Mouse (Mus musculus) heart, postnatal 25 days (tissue): Measurements from ENCODE around the gene Eif3m. TPM values are rescaled to one million over a fixed set of nuclear protein-coding genes. Genes with fewer than 3 reads are reported as not detected.
"Not testable (repeated sequence)": the region's sequence is repeated elsewhere in the genome, so short reads cannot be mapped to it uniquely, and the experiment has no call there.

Experiments
- DNase-seq: peaks from one replicate; pipeline ENCODE4 v3.0.0; 2022; ENCODE audit warnings: low spot score
- intact Hi-C: fragments of 180-260 bp; cut with DNase I; formaldehyde crosslinking; loops from one replicate; pipeline ENCODE4 v1.15.1; 2025
- total RNA-seq, 2 experiments: library from RNA; stranded (reverse); gene quantifications; 2 replicates each; pipeline ENCODE4 v1.2.3; 2021

Eif3m gene
- total RNA-seq, result 100 to 1,000 TPM; 123 to 142 TPM

- intact Hi-C loops, result loop anchor here (5.0 to 10.0 kb wide), 2 partner anchors 110 to 422 kb away; partner anchors contain the start of genes Cstf3 and Wt1
- peak; percentile 84 for DNase-seq
These were observed at the start of gene Eif3m for GRCm38 (mm10) chr2:105016967-105017287. Eif3m (minus strand) TSS chr2:105017080.

- intact Hi-C loops, result no loop called here
- no peak for DNase-seq
These were observed 46.0 kb upstream of the Eif3m start for GRCm38 (mm10) chr2:105062741-105063372.

- intact Hi-C loops, result no loop called here
- DNase-seq, result no peak
These were observed 41.8 kb upstream of the Eif3m start for GRCm38 (mm10) chr2:105058577-105059116.

DNA sequence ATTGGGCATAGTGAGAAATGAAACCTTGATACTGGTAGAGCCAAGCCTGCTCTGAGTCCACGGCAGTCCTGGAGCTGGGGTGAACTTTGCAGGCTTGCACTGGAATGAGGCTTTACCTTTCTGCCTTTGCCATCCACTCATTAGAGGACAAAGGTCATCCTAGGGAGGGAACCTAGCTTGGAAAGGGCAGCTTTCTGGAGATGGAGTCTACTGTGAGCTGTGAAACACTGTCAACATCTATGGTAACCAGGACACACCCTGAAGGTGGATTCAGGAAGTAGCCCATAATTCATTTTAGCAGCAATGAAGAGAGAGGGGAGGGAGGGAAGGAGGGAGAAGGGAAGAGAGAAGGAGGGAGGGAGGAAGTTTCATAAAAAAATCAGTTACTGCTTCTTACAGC, 38.6 kb upstream of the Eif3m start:
- DNase-seq, result no peak
- intact Hi-C loops, result no loop called here

DNA sequence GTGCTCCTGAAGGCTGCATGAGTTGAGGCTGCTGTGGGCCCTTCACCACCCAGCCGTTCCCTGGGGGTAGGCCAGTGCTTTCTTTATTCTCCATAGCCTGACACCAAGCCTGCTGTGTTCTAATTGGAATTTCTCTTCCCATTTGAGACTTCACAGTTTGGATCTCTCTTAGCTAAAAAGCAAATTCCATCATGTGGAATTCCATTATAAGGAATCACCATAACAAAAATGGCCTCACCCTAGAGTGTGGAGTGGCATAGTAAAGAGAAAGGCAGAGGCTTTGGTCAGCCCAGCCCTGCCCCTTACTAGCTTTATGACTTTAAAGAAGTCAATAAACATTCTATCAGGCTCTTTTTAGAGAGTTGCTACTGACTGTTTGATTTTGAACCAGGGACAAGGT, 31.4 kb upstream of the Eif3m start:
- intact Hi-C loops, result no loop called here
- DNase-seq, result no peak

DNA sequence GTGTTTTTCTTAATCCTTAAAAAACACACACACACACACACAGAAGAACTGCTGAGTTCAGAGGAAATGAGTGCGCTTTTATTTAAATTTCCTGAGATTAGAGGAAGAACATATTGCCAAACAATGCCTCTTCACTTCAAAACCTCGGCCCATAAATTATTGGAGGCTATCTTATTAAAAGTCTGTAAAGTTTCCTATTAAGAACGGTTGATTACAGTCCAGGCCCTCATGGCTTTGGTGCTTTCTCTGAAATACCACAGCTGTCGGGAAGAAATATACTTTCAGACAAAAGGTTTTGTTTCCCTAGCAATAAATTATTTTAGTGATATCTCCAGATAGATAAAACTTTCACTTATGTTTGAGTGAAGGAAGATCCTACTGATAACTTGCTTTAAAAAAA, 26.3 kb upstream of the Eif3m start:
- DNase-seq, result no peak
- intact Hi-C loops, result no loop called here

GRCm38 (mm10) chr2:105040859-105041258, 24.0 kb upstream of the Eif3m start:
- intact Hi-C loops, result no loop called here
- DNase-seq, result no peak

- no peak for DNase-seq
- intact Hi-C loops, result no loop called here
These were observed 22.0 kb upstream of the Eif3m start for GRCm38 (mm10) chr2:105038879-105039278.

GRCm38 (mm10) chr2:105037956-105038569, 21.2 kb upstream of the Eif3m start:
- intact Hi-C loops, result no loop called here
- no peak for DNase-seq

GRCm38 (mm10) chr2:105036401-105037070, 19.7 kb upstream of the Eif3m start:
- intact Hi-C loops, result no loop called here
- DNase-seq, result no peak

- intact Hi-C loops, result no loop called here
- no peak for DNase-seq
These were observed 19.1 kb upstream of the Eif3m start for GRCm38 (mm10) chr2:105035985-105036384.

DNA sequence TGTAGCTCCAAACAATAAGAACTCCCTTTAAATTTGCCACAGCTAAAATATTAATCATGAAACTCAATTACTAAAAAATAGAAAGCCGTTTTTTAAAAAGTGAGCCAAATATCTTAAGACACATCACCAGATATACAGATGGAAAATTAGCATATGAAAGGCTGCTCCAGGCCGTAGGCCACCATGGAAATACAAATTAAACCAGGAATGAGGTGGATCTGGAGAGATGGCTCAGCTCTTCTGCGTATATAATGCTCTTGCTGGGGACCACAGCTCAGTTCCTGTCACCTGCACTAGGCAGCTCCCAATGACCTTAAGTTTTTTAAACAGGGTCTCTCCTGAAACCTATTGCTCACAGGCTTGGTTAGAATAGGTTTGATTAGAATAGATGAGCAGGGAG, 17.2 kb upstream of the Eif3m start:
- DNase-seq, result no peak
- intact Hi-C loops, result no loop called here

DNA sequence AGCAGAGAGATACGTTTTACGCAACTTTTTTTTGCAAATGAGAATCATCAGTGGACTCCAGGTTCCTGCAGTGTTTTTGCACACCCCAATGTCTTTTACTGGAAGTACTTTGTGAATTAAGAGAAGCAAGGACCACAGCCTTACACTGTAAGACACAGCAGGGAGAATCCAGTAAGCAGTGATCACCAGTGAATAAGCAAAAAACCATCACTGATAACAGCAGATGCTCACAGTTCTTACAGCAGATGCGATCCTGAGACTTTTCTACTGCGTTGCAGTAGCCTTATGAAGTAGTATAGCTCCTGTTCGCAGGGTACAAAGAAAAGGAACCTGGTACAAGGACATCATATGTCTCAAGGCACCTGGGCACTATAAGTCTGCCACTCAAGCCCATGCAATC, 13.6 kb upstream of the Eif3m start:
- no peak for DNase-seq
- intact Hi-C loops, result no loop called here

DNA sequence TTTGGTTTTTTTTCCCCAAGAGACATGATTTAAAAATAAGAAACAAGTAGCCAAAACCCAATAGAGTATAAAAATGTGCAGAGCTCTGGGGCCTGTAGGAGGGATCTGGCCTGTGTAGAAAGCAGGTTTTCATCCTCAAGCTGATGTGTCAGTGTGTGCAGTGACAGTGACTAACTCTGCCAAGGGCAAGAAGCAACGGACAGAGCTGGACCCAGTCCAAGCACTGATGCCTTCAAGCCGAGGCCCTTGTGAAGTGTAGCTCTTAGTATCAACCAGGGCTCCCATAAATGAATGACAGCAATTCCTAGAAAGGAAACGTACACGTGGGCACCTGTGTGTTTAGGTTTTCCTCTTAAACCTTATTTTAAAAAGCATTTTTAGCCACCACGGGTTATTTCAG, 11.9 kb upstream of the Eif3m start:
- intact Hi-C loops, result no loop called here
- DNase-seq, result no peak

DNA sequence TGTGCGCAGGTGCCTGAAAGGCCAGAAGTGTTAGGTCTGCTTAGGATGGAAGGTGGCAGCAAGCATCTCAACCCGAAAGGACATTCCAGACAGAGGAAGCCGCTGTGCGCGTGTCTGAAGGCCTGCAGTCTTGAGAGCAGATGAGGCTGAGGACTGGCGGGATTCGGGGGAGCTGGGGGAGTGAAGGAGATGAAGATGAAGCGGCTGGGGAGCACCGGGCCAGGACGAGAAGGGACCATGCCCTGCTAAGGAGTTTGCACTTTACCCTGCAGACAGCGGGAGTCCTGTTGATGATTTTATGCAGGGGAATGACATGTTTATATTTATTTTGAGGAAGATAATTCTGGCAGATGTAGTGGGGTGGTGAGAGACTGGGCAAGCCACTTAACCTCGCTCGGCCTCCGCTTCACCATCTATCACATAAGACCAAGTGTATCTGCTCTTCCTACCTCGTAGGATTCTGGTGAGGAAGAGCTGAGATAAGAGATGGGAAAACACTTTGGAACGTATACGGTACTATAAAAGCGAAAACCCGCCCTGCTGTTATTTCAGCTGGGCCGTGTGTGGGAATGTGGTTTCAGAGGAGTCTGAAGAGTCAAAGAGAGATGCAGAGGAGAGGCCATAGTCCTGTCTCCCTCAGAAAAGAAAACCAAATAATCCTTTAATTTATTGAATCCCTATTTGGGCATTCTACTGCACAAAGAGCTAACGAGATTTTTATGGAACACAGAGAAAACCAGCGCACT, 10.2 kb upstream of the Eif3m start:
- DNase-seq, result no peak
- intact Hi-C loops, result no loop called here

- intact Hi-C loops, DNase-seq: not testable (repeated sequence)
These were observed 8.7 kb upstream of the Eif3m start for GRCm38 (mm10) chr2:105025610-105026009.

- DNase-seq, result no peak
These were observed 6.9 kb upstream of the Eif3m start for GRCm38 (mm10) chr2:105023815-105024214.

GRCm38 (mm10) chr2:105023031-105023615, 6.2 kb upstream of the Eif3m start:
- intact Hi-C loops, result no loop called here
- DNase-seq, result no peak

More at GRCm38 (mm10) chr2:105023815-105024214, 6.9 kb upstream of the Eif3m start:
- intact Hi-C loops, result no loop called here

DNA sequence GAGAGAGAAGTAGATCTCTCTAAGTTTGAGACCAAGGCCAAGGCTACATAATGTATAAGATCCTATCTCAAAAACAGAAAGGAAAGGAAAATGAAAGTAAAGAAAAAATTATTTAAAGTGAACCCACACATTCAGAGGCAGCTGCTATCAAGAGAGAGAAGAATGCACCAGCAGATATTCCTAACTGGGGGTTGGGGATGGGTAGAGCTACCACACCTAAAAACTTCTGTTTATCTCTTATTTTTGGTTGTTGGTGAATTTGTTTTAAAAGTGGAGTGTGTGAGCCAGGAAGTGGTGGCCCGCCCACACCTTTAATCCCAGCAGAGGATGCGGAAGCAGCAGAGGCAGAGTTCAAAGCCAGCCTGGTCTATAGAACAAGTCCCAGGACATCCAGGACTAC, 5.0 kb upstream of the Eif3m start:
- DNase-seq, result no peak
- intact Hi-C loops, result no loop called here

GRCm38 (mm10) chr2:105021256-105021655, 4.4 kb upstream of the Eif3m start:
- intact Hi-C loops, result no loop called here
- no peak for DNase-seq
